Mouse (Mus musculus): ENCODE measurements around the gene Olfr149.

GRCm38 (mm10) chr9:39745949-39746348 is 39.0 kb upstream of the Olfr149 start, which contains the start of gene Olfr967:
- TF ChIP-seq CTCF (IDR thresholded peaks at IDR 0.05; ENCODE audit: borderline replicate concordance, insufficient read depth, low read length), result no peak
- no peak for TF ChIP-seq POLR2A (IDR thresholded peaks at IDR 0.05; ENCODE audit: low read depth, low read length)

Data from embryonic fibroblast, embryonic 13.5 days (primary cell).